Mouse (Mus musculus): ENCODE measurements around the gene Fam221a.

Gene Fam221a

GRCm38 (mm10) chr6:49367159-49368054 lies at the start of gene Fam221a:
Gene Fam221a, plus strand, starts transcription at chr6:49367739.
- DNase-seq (ENCODE audit: low read depth, low spot score) = peak; percentile 95

DNA sequence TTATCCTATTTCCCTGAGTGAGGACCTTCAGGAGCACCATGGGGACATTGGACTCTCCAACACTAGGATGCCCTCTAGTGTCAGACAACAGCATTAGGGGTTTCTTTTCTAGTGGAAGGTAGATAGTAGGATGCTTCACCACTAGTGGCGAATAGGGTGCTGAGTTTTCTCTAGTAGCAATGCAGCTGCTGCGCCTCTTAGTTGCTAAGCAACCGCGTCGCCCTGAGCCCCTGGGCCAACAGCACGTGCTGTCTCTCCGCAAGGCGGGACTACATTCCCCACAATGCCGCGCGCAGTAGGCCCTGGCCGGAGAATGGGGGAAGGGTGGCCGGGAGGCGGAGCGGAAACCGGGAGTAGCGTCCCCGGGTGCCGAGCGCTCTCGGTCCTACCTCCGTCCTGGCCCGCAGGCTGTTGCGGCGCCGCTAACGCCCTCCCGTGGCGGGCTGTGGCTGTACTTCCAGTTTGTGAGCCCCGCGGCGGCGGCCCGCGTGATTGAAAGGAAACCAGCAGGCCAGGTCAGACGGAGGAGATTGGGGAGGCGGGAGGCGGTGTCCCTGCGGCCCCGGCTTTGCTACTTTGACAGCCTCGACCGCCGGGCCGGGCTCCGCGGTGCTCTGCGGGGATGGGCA lies 48.5 kb upstream of the Fam221a start, which contains the start of gene Ccdc126:
Gene Ccdc126, plus strand, starts transcription at position 309 of the 629 bp plus-strand sequence.
- peak; percentile 99 for DNase-seq (ENCODE audit: low read depth, low spot score)

- peak; percentile 30 for DNase-seq (ENCODE audit: low read depth, low spot score)
Measured at GRCm38 (mm10) chr6:49319595-49320315, 47.8 kb upstream of the Fam221a start.

DNA sequence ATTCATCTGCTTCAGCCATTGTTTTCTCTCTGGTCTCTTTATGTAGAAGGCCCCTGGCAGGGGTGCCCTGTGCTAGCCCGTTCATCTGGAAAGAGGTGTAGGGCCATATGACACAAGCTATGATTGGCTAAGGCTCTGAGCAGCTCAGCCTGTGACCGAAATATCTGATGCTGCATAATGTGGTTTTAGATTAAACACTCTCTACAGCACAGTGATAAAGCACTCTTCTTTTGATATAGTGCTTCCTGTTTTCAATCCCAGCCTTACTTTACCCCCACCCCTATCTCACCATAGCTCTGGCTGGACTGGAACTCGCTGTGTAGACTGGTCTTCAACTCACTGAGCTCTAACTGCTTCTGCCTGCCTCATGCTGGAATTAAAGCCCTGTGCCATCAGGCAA lies 46.2 kb upstream of the Fam221a start:
- DNase-seq (ENCODE audit: low read depth, low spot score) = peak; percentile 31

DNA sequence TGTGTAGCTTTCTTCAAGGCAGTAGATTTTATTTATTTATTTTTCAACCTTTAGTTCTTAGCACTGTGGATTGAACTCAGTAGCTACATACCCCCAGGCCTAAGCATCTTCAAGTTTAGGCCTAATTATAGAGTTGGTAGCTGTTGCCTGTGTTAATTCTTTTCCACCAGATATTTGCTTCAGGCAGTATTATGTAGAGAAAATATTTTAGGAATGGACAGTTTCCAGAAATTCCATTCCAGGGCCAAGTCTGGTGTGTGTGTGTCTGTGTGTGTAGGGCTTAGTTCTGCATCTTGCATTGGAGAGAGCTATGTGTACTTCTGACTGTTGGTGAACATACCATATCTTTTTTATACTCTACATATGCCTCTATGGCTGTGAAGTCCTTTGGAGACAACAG lies 45.5 kb upstream of the Fam221a start:
- DNase-seq (ENCODE audit: low read depth, low spot score) = peak; percentile 41

DNA sequence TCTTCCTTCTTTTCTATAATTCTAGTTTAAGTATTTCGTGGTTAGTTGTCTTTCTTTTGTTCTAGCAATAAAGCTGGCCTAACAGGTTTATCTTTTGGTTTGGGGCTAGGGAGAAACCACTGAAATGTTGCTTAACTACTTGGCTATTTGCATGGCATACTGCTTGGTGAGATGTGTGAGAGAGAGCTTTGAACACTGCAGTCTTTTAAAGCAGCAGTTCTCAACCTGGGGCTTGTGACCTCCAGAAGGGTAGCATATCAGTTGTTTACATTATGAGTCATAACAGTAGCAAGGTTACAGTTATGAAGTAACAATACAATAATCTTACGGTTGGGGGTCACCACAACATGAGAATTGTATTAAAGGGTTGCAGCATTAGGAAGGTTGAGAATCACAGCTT lies 44.6 kb upstream of the Fam221a start:
- peak; percentile 59 for DNase-seq (ENCODE audit: low read depth, low spot score)

DNA sequence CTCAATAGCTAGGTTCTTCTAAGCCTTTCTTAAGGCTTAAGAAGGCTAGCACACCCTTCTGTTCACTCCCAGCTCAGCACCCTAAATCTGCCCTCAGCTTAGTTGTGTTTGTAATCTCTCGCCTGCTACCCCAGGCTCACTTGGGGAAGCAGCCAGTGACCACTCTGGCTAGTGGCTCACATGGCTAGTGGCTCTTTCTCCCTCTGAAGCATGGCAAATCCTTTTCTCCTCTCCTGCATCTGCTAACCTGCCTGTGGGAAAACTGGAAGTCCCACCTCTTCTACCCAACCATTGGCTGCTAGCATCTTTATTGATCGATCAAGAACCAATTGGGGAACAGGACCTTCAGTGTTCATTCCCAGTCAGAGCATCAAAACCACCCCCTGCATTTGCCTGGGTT lies 43.0 kb upstream of the Fam221a start:
- no peak for DNase-seq (ENCODE audit: low read depth, low spot score)

GRCm38 (mm10) chr6:49325294-49325693 lies 42.2 kb upstream of the Fam221a start:
- no peak for DNase-seq (ENCODE audit: low read depth, low spot score)

DNA sequence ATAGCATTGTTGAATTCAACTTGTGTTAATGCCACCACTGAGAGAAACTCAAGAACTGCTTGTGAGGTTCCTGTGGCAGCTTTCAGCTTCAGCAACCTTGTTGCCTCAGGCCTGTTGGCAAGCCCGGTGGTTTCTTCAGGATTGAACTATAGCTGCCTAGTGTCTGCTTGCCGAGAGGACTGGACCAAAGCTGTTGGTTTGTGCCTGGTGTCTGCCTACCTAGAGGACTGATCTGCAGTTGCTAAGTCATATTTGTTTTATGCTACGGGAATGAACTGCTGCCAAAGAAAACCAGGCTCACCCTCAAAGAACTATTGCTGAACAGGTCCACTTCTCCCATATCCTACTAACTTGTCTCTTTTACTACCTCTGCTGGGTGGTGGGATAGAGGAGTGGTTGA lies 40.7 kb upstream of the Fam221a start:
- DNase-seq (ENCODE audit: low read depth, low spot score) = no peak

DNA sequence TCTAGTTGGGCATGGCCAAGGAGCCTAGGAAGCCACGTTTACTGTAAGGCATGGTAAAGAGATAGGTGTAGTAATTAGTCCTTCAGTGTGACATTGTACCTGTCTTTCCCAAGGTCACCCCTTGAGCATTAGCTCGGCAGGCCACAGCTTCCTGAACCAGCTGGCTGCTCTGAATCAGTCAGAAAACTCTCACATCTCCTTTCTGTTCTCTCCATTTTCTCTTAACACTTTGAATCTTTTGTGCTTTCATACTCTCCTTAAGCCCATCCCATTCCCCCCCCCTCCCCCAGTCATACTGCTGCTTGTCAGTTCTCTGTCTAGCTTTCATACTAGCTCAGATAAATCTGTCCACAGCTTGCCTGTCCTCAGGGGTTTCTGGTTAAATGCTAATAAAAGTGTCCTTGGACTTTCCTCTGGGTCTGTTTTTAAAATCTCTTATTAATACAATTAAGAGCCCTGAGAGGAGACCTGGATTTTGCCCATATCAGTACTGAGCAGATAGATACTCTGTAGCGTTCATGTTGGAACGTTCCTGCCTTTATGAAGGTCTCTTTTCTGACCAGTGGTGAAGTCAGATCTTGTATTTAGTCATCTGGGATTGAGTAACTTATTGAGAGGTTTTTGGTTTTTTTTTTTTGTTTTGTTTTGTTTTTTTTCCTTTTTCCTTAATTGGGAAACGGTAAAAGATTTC lies 36.0 kb upstream of the Fam221a start:
- peak; percentile 21 for DNase-seq (ENCODE audit: low read depth, low spot score)

- DNase-seq (ENCODE audit: low read depth, low spot score) = no peak
Measured at GRCm38 (mm10) chr6:49332060-49332370, 35.5 kb upstream of the Fam221a start.

- no peak for DNase-seq (ENCODE audit: low read depth, low spot score)
Measured at GRCm38 (mm10) chr6:49338566-49338965, 29.0 kb upstream of the Fam221a start.

DNA sequence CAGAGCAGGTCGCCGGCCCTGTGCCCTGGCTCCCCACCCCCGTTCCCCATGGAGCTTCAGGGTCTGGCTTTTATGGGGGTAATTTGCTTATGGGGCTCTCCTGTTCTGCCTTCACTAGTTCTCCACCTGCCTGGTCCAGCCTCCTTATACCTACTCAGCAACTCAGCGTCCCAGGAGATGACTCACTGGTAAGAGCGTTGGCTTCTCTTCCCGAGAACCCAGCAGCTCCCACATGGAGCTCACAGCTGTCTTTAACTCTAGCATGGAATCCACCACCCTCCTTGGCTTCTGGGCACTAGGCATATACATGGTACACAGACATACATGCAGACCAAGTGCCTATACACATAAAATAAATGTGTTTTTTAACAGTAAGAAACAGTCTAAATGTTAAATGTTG lies 28.4 kb upstream of the Fam221a start:
- no peak for DNase-seq (ENCODE audit: low read depth, low spot score)

- no peak for DNase-seq (ENCODE audit: low read depth, low spot score)
Measured at GRCm38 (mm10) chr6:49343737-49344469, 23.6 kb upstream of the Fam221a start.

GRCm38 (mm10) chr6:49349826-49350225 lies 17.7 kb upstream of the Fam221a start:
- DNase-seq (ENCODE audit: low read depth, low spot score) = no peak

GRCm38 (mm10) chr6:49354613-49355012 lies 12.9 kb upstream of the Fam221a start:
- DNase-seq (ENCODE audit: low read depth, low spot score) = no peak

GRCm38 (mm10) chr6:49355171-49355570 lies 12.4 kb upstream of the Fam221a start:
- DNase-seq (ENCODE audit: low read depth, low spot score) = peak; percentile 59

- DNase-seq (ENCODE audit: low read depth, low spot score) = peak; percentile 19
Measured at GRCm38 (mm10) chr6:49360420-49360819, 7.1 kb upstream of the Fam221a start.

DNA sequence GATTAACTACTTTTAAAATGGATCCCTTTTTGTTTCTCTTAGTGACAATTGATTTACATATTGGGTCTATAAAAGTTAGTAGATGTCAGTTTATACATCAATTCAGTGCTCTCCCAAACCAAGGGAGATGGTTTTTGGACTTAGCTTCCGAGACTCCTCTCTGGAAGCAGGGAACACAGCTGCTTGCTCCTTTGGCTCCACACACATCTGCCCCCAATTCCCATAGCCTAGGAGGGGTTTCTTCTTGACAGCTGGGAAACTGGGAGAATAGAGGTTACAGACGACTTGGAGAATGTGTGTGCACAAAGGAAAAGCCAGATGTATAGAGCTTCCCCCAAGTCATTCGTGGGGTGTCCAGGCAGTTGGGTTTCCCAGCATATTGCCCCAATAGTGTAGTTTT lies 673 bp downstream of the Fam221a start:
- no peak for DNase-seq (ENCODE audit: low read depth, low spot score)

DNA sequence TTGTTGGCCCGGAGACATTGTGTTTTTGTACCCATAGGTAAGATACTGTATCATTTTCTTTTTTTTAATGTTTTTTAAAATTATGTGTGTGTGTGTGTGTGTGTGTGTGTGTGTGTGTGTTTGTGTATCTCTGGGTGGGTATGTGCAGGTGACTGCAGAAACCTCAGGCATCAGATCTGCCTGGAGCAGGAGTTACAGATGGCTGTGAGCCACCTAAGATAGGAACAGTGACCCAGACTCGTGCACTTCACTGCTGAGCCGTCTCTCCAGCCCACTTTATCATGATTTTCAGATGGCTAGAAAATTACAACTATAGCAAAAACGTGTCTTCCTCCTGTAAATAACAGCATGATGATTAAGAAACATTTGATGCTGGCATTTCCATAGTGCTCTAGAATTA lies 5.2 kb downstream of the Fam221a start:
- no peak for DNase-seq (ENCODE audit: low read depth, low spot score)

DNA sequence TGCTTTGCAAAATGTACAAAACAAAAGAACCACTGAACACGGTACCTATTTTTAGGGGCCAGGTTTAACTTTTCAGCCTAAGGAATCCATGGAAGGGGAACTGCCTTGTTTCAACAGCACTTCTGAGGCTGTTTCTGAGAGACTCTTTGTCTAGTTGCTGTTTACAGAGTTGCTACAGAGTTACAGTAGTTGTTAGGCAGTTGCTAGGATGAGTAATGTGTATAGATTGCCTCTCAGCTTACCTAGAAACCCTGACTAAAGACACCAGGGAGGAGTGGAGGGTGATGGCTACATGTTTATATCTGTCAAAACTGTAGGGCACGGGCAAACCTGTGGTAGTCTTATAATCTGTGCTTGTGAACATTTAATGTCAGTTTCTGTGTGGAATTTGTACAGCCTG lies 6.4 kb downstream of the Fam221a start:
- DNase-seq (ENCODE audit: low read depth, low spot score) = no peak

Data from A20 (cell line).